Mouse (Mus musculus) CH12.LX (cell line): ENCODE data around the gene Slc31a1. TPM values are rescaled to one million over a fixed set of nuclear protein-coding genes. Genes with fewer than 3 reads are reported as not detected.

Experiments used
- DNase-seq: peaks from one replicate; pipeline ENCODE4 v3.0.0-alpha.2; 2013; ENCODE audit errors: extremely low read depth
- H3K27ac ChIP-seq: 2 replicates; pipeline ENCODE4 v1.5.1; 2012; ENCODE audit warnings: low read depth, mild to moderate bottlenecking, control low read depth, moderate library complexity; ENCODE audit not compliant: insufficient read depth
- H3K27me3 ChIP-seq: replicated peaks from 2 replicates; pipeline ENCODE3; 2012; ENCODE audit warnings: inconsistent platforms
- H3K36me3 ChIP-seq, 2 experiments: replicated peaks in 1 of 2; 2 replicates each; pipeline versions ENCODE3 to v1.6.1; 2012; ENCODE audit warnings: inconsistent platforms in 1 of 2, low read length in 1 of 2, mild to moderate bottlenecking in 1 of 2, mixed read lengths in 1 of 2, moderate library complexity in 1 of 2; ENCODE audit not compliant: control insufficient read depth in 1 of 2, insufficient read depth in 1 of 2
- H3K4me1 ChIP-seq, 2 experiments: 2 replicates each; pipeline ENCODE4 v1.6.1; 2012; ENCODE audit warnings: inconsistent platforms in 1 of 2, moderate library complexity in 1 of 2; ENCODE audit not compliant: insufficient read depth in 2 of 2, control insufficient read depth in 1 of 2
- H3K4me2 ChIP-seq: 2 replicates; pipeline ENCODE4 v1.6.1; 2012; ENCODE audit warnings: low read depth, mild to moderate bottlenecking, control low read depth; ENCODE audit not compliant: poor library complexity, insufficient read depth, severe bottlenecking
- H3K4me3 ChIP-seq, 3 experiments: fragments of 150-350 bp in 1 of 3; sonication (generic) in 1 of 3; replicated peaks in 1 of 3; 2 replicates each; pipeline versions ENCODE3 to v1.5.1; 2011 to 2012; ENCODE audit warnings: low read depth in 2 of 3, low read length in 2 of 3, mild to moderate bottlenecking in 2 of 3, moderate library complexity in 2 of 3, control low read depth in 1 of 3, improper control_type of control experiment in 1 of 3, inconsistent platforms in 1 of 3, mixed read lengths in 1 of 3; ENCODE audit not compliant: poor library complexity in 1 of 3
- H3K79me2 ChIP-seq: replicated peaks from 2 replicates; pipeline ENCODE4 v1.6.1; 2012; ENCODE audit warnings: mild to moderate bottlenecking, moderate library complexity; ENCODE audit not compliant: control insufficient read depth, poor library complexity, insufficient read depth, severe bottlenecking; ENCODE audit errors: extremely low read depth
- H3K9ac ChIP-seq: 2 replicates; pipeline ENCODE4 v1.6.1; 2012; ENCODE audit warnings: low read depth, mild to moderate bottlenecking, control low read depth, moderate library complexity; ENCODE audit not compliant: insufficient read depth
- H3K9me3 ChIP-seq: replicated peaks from 2 replicates; pipeline ENCODE3; 2012; ENCODE audit warnings: low read length, inconsistent platforms, mixed read lengths
- BHLHE40 ChIP-seq: IDR thresholded peaks from 2 replicates; pipeline ENCODE4 v1.6.1; 2011; ENCODE audit warnings: mild to moderate bottlenecking, low read depth, low read length, improper control_type of control experiment
- CHD1 ChIP-seq: IDR thresholded peaks from 2 replicates; pipeline ENCODE4 v1.6.1; 2012; ENCODE audit warnings: low read depth, low read length, improper control_type of control experiment, inconsistent platforms
- CTCF ChIP-seq, 2 experiments: IDR thresholded peaks in 1 of 2; conservative IDR thresholded peaks in 1 of 2; 2 replicates each; pipeline ENCODE4 v1.5.1; 2011 to 2012; ENCODE audit warnings: low read depth in 2 of 2, low read length in 2 of 2, improper control_type of control experiment in 1 of 2, inconsistent platforms in 1 of 2, mild to moderate bottlenecking in 1 of 2, moderate library complexity in 1 of 2
- EP300 ChIP-seq: IDR thresholded peaks from 2 replicates; pipeline ENCODE4 v1.6.1; 2011; ENCODE audit warnings: low read length, improper control_type of control experiment
- ETS1 ChIP-seq: conservative IDR thresholded peaks from 2 replicates; pipeline ENCODE4 v1.6.1; 2012; ENCODE audit warnings: low read depth, mild to moderate bottlenecking, inconsistent platforms, low read length, improper control_type of control experiment, moderate library complexity
- GABPA ChIP-seq: IDR thresholded peaks from 2 replicates; pipeline ENCODE4 v1.6.1; 2012; ENCODE audit warnings: low read depth, low read length, improper control_type of control experiment, inconsistent platforms; ENCODE audit not compliant: insufficient replicate concordance
- JUN ChIP-seq: IDR thresholded peaks from 2 replicates; pipeline ENCODE4 v1.6.1; 2011; ENCODE audit warnings: low read depth, mild to moderate bottlenecking, low read length, improper control_type of control experiment, moderate library complexity; ENCODE audit not compliant: insufficient read depth
- JUND ChIP-seq: conservative IDR thresholded peaks from 2 replicates; pipeline ENCODE4 v1.6.1; 2011; ENCODE audit warnings: low read depth, low read length, improper control_type of control experiment
- KAT2A ChIP-seq: IDR thresholded peaks from 2 replicates; pipeline ENCODE4 v1.6.1; 2012; ENCODE audit warnings: low read length, improper control_type of control experiment, inconsistent platforms; ENCODE audit not compliant: insufficient replicate concordance
- MAFK ChIP-seq: IDR thresholded peaks from 2 replicates; pipeline ENCODE4 v1.6.1; 2011; ENCODE audit warnings: low read length, improper control_type of control experiment; ENCODE audit not compliant: insufficient replicate concordance
- MEF2A ChIP-seq: IDR thresholded peaks from 2 replicates; pipeline ENCODE4 v1.6.1; 2014; ENCODE audit warnings: low read depth, mild to moderate bottlenecking, inconsistent platforms, low read length, improper control_type of control experiment, borderline replicate concordance
- MXI1 ChIP-seq: IDR thresholded peaks from 2 replicates; pipeline ENCODE4 v1.6.1; 2011; ENCODE audit warnings: mild to moderate bottlenecking, low read depth, low read length, improper control_type of control experiment
- MYC ChIP-seq: IDR thresholded peaks from 2 replicates; pipeline ENCODE4 v1.6.1; 2011; ENCODE audit warnings: low read depth, mild to moderate bottlenecking, improper control_type of control experiment, low read length
- NELFE ChIP-seq: IDR thresholded peaks from 2 replicates; pipeline ENCODE4 v1.6.1; 2011; ENCODE audit warnings: low read depth, low read length, improper control_type of control experiment
- PAX5 ChIP-seq: IDR thresholded peaks from 2 replicates; pipeline ENCODE4 v1.6.1; 2012; ENCODE audit warnings: low read length, inconsistent platforms, mixed read lengths
- POLR2A ChIP-seq: IDR thresholded peaks from 2 replicates; pipeline ENCODE4 v1.6.1; 2011; ENCODE audit warnings: low read depth, mild to moderate bottlenecking, improper control_type of control experiment, low read length
- RAD21 ChIP-seq: IDR thresholded peaks from 2 replicates; pipeline ENCODE4 v1.6.1; 2011; ENCODE audit warnings: low read depth, mild to moderate bottlenecking, low read length, improper control_type of control experiment, moderate library complexity
- SMC3 ChIP-seq: IDR thresholded peaks from 2 replicates; pipeline ENCODE4 v1.6.1; 2011; ENCODE audit warnings: low read depth, low read length, improper control_type of control experiment
- TCF12 ChIP-seq: IDR thresholded peaks from 2 replicates; pipeline ENCODE4 v1.6.1; 2014; ENCODE audit warnings: low read depth, mild to moderate bottlenecking, inconsistent platforms, low read length, improper control_type of control experiment
- UBTF ChIP-seq: IDR thresholded peaks from 2 replicates; pipeline ENCODE4 v1.6.1; 2012; ENCODE audit warnings: low read depth, mild to moderate bottlenecking, inconsistent platforms, low read length, improper control_type of control experiment, moderate library complexity
- USF2 ChIP-seq: conservative IDR thresholded peaks from 2 replicates; pipeline ENCODE4 v1.6.1; 2011; ENCODE audit warnings: low read depth, low read length, improper control_type of control experiment
- ZKSCAN1 ChIP-seq: IDR thresholded peaks from 2 replicates; pipeline ENCODE4 v1.6.1; 2012; ENCODE audit warnings: low read depth, inconsistent platforms, low read length, improper control_type of control experiment, borderline replicate concordance
- ZMIZ1 ChIP-seq: IDR thresholded peaks from 2 replicates; pipeline ENCODE4 v1.6.1; 2012; ENCODE audit warnings: low read depth, mild to moderate bottlenecking, inconsistent platforms, low read length, improper control_type of control experiment
- ZNF384 ChIP-seq: IDR thresholded peaks from 2 replicates; pipeline ENCODE4 v1.6.1; 2012; ENCODE audit warnings: low read depth, low read length, improper control_type of control experiment, inconsistent platforms
- dilution Hi-C: fragments of 300-500 bp; cut with MboI; formaldehyde crosslinking; loops from 2 replicates; pipeline ENCODE4 v1.14.3; 2020; ENCODE audit warnings: low sequenced_read_pairs; ENCODE audit not compliant: extremely low pct_unique_long_range_greater_than_20kb, extremely low pct_ligation_motif_present
- in situ Hi-C: fragments of 300-500 bp; cut with MboI; formaldehyde crosslinking; loops from 3 replicates; pipeline ENCODE4 v1.14.3; 2019; ENCODE audit warnings: low sequenced_read_pairs, low pct_ligation_motif_present, low pct_unique_long_range_greater_than_20kb, mixed read lengths
- polyA plus RNA-seq: library from polyadenylated mRNA; unstranded; fragments of >175 nt; gene quantifications from 2 replicates; pipeline ENCODE4 v1.2.1, GENCODE M21; 2012; ENCODE audit warnings: low read depth; ENCODE audit not compliant: insufficient read length
- total RNA-seq, 2 experiments: library from RNA; depleted of rRNA; stranded (reverse); fragments of 300-350 nt in 1 of 2; fragments of >200 nt in 1 of 2; gene quantifications; 2 replicates each; pipeline ENCODE4 v1.2.3; 2012 to 2014

The Slc31a1 gene
- total and polyA plus RNA-seq, 3 experiments: 14.0 to 32.5 (median 19.7) TPM

DNA sequence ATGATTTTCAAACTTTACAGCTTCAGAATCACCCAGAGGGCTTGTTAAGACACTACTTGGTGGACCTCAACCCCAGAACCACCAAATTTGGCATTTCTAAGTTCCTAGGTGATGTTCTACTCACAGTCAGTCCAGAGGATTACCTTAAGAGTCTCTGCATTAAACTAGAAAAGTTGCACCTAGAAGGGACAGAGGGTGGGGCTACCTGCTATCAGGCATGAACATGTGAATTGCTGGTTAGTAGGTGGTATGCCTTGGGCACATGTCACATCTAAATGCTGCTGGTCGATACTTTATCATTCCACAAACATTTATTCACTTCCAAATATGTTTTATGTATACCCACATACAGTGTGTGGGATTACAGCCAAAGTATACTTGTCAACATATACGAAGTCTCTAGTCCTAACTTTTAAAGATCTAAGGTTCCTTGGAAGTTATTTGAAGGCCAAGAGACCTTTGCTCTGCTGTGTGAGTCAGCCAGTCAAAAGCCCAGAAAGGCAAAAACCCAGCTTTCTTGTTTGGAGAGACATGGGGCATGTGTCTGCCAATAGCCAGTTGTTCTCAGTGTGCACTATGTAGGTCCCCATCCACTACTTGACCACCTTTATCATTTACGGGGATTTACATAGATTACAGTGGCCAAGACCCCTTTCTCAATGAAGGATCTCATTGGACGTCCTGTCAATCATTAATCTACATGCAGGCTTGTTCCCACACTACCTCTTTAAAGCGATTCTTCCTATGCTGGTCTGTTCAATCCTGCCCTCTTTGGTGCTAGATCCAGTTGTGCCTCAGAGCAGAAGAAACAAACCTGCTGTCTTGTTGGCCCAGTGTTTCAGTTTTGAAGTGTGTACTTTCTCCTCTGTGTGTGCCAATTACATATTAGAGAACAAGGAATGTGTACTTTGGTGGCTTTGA is 29.3 kb downstream of the Slc31a1 start:
- in situ Hi-C loops: no loop called here
- H3K36me3 ChIP-seq: peaks cover 24 to 74% of the 10 kb centered on the region in 2 experiments
- no peak overlapping the region for H3K4me2 ChIP-seq
- no peak overlapping the region for H3K4me3 ChIP-seq
- H3K79me2 ChIP-seq: no peaks in the 10 kb centered on the region; the same call in 1 of the 2 replicates
- no peaks in the 10 kb centered on the region for H3K9me3 ChIP-seq
- H3K4me1 ChIP-seq: no peaks in the 10 kb centered on the region
- no peak overlapping the region for H3K27ac ChIP-seq
- H3K9ac ChIP-seq: no peak overlapping the region
- TF ChIP-seq CTCF (conservative IDR thresholded peaks at IDR 0.05 in 1 of 2, IDR thresholded peaks at IDR 0.05 in 1 of 2; ENCODE audit: low read depth in 2 of 2, low read length in 2 of 2) (no peak), EP300 (no peak), NELFE (no peak), MAFK (no peak), MEF2A (no peak), ETS1 (no peak), USF2 (no peak), RAD21 (no peak), MYC (no peak), JUN (no peak), BHLHE40 (no peak)
- TF ChIP-seq, all 38 proteins: peak for 0
- dilution Hi-C loops: no loop called here
- DNase-seq: no peak
- no peaks in the 10 kb centered on the region for H3K27me3 ChIP-seq

DNA sequence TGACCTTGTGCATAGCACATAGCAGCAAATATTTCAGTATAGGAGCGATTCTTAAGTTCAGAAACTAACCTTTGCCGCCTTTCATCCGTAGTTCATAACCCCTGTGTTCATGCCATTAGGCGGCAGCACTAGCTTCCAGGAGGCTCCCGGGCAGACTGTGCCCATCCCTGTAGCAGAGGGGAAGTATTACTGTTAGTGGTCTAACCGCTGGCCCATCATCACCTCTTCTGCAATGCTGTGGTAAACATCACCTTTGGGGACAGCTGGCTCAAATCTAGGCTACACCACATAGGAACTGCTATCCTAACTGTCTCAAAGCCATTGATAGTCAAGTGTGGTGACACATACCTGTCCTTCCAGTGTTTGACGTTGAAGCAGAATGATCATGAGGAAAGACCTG is 31.4 kb downstream of the Slc31a1 start:
- Histone ChIP-seq H3K27ac (no peak overlapping the region), H3K9me3 (no peaks in the 10 kb centered on the region), H3K9ac (no peak overlapping the region), H3K79me2 (no peaks in the 10 kb centered on the region), H3K36me3 (peaks cover 32 to 82% of the 10 kb centered on the region in 2 experiments), H3K4me1 (no peaks in the 10 kb centered on the region), H3K4me3 (no peak overlapping the region), H3K4me2 (no peak overlapping the region), H3K27me3 (no peaks in the 10 kb centered on the region)
- dilution Hi-C loops (no loop called here), in situ Hi-C loops (no loop called here)
- TF ChIP-seq MAFK (no peak), UBTF (no peak), ZNF384 (no peak), TCF12 (no peak), KAT2A (no peak), SMC3 (no peak), CHD1 (no peak), GABPA (no peak), RAD21 (no peak), MXI1 (no peak), EP300 (no peak), POLR2A (no peak), PAX5 (no peak), JUND (no peak), ZMIZ1 (no peak), ZKSCAN1 (no peak), MEF2A (no peak)
- no peak for DNase-seq
